Mouse (Mus musculus): ENCODE data around the gene Ggt5.

Gene Ggt5

DNA sequence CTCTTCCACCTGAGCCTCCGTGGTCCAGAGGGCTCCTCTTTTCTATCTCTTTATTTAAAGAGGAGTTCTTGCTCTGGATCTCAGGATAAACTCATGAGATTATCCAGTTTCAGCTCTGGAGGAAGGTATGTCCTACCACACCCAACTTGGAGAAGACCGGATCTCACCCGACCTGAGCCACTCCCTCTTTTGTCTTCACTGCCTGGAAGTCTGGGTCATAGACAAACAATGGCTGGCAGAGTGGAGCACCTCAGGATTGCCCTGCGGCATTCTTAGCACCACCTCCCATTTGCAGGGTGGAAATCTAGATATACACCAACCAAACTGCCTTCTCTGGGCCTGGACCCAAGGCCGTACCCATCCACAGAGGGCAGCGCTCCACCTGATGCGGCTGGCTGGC, 59.9 kb downstream of the Ggt5 start:
- in situ Hi-C loops (cut with MboI, MseI), result loop anchor here (5.0 to 25.0 kb wide), 2 partner anchors 87 to 1088 kb away; partner anchors contain the start of genes Col6a1, Ggt1 and Lrrc75b

DNA sequence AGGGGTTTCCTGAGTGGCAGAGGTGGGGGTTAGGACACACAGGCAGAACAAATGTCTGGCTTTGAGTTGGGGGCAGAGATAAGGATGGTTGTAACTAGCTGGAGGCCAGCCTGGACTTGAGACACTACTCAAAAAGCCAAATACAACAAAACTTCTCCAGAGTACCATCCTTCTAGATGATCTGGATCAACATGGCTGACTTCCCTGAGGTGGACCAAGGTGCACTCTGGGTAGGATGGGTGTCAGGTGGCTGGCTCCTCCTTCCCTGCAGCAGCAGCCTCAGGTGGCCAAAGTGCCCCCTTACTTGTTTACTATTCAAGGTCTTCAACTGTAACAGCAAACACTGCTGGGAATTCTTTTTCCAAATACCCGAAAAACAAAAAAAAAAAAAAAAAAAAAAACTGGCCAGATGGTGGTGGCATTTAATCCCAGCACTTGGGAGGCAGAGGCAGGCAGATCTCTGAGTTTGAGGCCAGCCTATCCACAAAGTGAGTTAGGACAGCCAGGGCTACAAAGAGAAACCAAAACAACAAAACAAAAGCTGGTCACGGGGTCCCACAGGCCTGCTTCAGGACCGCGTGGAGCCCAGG, 60.4 kb downstream of the Ggt5 start:
- in situ Hi-C loops (cut with MboI, MseI), result loop anchor here (5.0 to 25.0 kb wide), 2 partner anchors 87 to 1088 kb away; partner anchors contain the start of genes Col6a1, Ggt1 and Lrrc75b

DNA sequence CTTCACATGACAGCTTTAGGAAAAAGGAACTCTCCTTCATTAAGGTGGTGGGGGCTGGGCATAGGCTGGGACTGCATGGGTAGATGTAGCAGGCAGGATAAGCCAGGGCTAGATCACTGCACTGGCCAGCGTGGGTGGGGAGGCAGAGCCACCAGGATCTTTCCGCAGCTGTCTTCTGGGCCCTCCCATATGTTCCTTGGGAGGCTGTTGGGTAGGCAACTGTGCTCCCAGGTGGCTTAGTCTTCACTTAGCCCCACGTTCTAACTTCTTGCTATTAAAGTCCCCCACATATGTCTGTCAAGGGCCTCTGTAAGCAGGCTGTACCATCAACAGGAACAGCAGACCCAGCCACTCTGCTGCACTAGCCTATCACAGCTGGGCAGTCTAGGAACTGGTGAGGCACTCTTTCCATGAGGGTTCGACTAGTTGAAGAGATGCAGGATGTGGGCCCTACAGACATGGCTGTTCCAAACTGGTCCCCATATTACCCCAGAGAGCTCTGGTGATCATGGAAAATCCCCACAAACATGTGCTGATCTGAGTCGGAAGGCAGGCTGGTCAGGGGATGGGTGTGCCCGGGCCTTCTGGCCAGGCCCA, 61.3 kb downstream of the Ggt5 start:
- in situ Hi-C loops (cut with MboI, MseI), result no loop called here

DNA sequence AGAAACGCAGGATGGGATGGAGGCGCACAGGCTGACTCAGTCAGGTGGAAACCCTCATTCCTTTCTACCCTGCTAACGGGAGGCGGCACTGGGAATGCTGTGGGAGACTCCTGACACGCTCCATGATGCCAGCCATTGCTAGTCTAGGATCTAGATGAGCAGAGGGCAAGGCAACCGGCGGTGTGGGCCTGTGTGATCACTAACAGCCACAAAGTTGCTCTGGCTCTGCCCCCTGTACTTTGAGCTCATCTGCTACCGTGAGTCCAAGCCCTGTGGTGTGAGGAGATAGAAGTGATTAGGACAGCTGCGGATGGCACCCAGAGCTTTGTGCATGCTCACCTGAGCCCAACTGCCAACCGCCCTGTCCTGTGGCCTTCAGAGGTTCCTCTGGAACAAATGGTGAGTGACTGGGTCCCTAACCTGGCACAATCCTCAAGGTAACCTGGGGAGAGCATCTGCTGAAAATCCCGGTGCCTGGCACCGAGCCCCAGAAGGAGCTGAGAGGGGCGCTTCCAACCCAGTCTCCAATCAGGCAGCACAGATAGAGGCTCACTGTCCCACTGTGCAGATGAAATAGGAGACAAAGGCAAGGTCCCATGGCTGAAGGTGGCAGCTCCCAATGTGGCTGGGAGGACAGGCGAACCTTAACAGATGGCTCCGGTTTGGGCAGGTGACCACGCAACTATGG, 62.4 kb downstream of the Ggt5 start:
- in situ Hi-C loops (cut with MboI, MseI), result no loop called here

DNA sequence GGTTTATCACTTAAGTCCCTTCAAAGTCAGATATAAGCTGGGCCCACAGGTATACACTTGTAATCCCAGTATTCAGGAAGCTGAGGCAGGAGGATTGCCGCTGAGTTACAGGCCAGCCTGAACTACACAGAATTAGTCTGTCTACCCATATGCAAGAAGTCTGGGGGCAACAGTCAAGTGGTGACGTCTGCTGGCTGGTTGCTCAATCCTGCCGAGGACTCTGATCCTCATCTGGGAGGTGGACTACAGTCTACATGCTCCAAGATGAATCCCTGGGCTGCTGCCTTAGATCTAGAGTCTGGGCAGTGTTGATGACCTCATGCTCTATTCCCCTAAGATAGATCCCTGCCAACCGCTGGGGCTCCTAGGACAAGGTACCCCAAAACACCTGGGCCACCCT, 64.9 kb downstream of the Ggt5 start:
- in situ Hi-C loops (cut with MboI, MseI), result no loop called here

DNA sequence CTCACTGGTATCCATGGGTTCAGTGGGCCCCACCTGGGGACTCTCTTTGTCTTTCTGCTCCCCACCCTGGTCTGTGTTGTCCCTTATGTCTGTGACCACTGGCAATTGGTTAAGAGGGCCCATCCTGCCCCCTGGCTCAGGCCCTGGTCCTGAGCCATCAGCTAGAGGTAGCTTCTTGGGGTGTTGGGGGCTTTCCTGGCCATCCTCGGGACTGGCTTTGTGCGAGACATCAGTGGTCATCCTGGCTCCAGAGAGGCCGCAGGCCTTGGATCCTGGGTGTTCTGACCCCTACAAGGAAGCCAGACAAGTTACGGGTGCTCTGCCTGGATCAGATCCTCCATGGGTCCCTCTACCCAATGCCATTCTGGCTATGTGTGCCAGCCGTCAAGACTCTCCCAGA, 68.0 kb downstream of the Ggt5 start:
- in situ Hi-C loops (cut with MboI, MseI), result no loop called here

DNA sequence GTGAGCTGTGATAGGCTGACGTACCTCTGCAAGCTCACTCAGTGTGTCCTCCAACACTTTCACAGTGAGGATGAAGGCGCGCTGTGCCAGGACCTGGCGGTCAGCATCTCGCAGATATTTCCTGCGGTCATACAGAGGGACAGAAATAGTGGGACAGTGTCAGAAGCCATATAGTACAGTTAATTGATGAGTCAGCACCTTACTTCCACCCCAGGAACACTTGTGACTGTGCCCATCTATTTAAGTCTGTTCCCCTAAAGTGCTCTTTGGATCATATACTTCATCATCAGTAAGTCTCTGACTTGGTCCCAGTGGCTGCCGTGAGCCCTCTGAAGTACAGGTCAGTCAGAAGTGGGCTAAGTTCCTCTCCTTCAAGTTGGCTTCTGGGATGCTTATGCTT, 68.6 kb downstream of the Ggt5 start:
- in situ Hi-C loops (cut with MboI, MseI), result no loop called here

DNA sequence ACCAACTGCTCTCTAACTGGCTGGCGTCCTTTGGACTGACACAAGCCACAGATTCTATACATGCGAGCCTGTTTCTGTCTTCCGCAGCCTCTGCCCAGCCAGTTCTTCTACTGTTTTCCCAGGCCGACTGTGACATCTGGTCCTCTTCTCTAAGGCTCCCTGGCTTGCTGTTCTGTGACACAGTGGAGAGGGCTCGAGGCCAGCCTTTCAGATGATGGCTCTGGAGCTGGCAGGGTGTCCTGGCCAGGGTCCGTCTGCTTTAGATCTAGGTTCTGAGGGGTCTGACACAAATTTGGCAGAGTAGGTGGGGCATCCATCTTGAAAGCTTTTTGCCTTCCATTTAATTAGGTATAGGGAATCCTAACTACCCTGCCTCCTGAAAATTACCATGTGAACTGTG, 72.2 kb downstream of the Ggt5 start:
- in situ Hi-C loops (cut with MboI, MseI), result no loop called here

DNA sequence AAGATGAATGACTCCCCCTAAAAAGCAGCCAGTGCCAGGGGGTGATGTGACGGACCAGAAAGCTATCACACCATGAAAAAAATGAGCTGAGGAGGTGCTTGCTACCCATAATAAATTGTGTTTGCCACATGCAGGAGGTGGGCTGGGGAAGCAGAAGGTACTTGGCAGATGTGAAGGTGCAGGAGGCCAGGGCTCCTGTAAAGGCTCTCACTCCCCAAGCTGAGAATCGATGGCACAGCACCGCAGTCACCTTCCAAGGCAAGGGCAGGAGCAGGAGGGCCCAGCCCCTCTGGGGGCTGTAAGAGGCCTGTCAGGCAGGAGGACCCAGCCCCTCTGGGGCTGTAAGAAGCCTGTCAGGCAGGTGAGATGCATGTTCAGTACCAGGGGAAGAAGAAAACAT, 72.7 kb downstream of the Ggt5 start:
- in situ Hi-C loops (cut with MboI, MseI), result no loop called here

DNA sequence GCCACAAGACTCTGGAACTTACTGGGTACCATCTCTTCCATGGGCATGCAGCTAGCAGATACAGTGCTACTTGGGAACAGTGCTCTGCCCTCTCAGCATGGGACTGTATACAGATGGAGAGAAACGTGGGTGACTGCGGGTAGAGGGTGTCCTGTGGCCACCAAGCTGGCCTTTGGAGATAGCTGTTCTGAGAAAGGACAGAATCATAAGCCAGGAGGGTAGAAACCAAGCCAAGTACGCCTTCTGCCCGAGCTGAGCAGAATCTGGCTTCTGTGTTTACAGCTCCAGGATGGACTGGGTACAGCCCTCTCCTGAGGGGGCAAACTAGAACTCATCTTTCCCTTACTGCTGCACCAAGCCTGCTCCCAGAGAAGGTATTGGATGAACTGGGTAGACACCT, 73.4 kb downstream of the Ggt5 start:
- in situ Hi-C loops (cut with MboI, MseI), result no loop called here

DNA sequence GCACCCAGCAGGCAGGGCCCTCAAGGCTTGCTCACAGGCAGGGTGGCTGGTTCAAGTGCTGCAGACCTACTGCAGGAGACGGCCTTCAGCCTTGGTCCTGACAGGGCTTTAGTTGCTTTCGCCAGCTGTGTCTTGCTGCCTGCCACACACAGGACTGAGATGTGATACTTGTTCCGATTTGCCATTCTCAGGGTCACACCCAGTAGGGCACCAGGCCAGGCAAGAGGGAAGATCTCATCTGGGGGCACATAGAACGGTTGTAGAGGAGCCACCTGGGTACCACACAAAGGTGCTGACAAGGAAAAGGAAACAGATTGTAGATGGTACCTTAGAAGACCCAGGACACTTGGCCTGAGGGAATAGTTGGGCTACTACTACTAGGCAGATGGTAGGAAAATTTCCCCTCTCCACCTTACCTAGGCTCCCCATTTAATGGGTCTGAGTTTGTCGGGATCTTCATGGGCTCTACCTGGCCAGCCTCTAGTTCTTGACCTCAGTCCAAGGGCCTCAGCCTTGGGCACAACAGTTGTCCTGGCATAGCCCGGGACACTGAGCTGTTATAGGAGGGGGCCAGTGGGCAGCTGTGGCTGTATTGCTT, 75.6 kb downstream of the Ggt5 start:
- in situ Hi-C loops (cut with MboI, MseI), result no loop called here

DNA sequence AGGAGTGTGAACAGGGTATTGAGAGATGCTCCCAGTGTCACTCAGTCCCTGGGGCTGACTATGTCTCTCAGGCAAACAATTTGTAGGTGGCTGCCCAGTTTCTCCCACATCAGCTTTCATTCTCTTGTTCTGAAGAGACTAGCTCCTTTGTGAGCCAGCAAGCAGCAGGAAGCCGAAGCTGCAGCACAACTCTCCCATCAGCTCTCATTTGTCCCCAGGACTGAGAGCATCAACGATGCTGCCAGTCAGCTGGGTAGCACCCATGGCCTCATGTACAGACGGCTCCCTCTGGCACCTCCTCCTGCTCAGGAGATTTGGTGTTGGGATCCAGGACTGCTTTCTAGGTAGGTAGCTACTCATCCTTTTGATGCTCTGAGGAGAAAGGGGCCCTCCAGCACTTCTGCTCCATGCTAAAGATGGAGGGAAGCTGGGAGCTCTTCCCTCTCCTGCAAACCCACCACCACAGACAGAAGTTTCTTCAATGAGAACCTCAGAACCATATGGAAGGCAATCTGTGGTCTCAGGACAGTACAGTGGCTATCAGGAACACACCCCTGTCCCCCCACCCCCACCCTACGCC, 77.4 kb downstream of the Ggt5 start:
- in situ Hi-C loops (cut with MboI, MseI), result no loop called here
